Mouse (Mus musculus) ovary, adult 18-20 months (tissue): ENCODE measurements at regions not wholly inside any gene's neighbourhood (a gene's known extent, or its start where the extent isn't known, plus 50 kb on each side); places are given as distances from the start of the nearest gene placed in this dataset.

Source experiments
- DNase-seq: peaks from one replicate; pipeline ENCODE4 v3.0.0; 2022; ENCODE audit warnings: low spot score, mixed read lengths

- no peak for DNase-seq
Observed at GRCm38 (mm10) chr6:101874894-101875293, 497.2 kb upstream of the Pdzrn3 start.

DNA sequence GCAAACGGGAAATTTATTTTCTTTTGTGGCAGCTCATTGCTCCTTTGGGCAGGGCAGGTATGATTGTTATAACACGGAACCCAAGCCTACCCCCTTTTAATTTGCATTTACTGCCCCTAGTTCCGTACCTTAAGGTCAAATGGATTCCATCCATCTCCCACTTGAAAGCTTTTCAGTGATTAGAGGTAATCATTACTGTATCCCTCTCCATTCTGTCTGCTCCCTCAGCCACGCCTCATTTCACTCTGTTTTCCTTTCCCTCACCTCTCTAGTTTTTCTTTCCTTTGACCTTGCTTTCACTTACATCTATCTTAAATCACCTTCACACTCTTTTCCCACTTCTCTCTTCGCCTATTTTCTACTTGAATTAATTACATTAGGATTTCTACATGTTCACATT lies 481.2 kb upstream of the Pdzrn3 start:
- no peak for DNase-seq

DNA sequence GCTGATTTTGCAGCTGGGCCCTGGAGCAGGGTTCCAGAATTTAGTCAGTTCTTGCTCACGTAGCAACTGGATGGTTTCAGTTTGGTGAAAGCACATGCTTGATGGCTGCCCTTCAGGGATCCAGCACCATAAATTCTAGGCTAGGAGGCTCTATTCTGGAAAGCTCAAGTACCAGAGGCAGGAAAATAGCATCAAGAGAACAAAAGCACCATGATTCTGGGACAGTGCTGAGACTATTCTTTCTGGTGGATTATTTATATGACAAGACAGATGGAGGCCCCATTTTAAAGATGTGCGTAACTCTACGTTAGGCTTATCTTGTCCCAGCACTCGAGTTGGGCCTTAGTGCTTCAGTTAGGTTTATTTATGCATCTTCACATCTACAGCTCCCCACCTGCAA lies 463.0 kb upstream of the Pdzrn3 start:
- no peak for DNase-seq

GRCm38 (mm10) chr6:101837563-101837962 lies 459.9 kb upstream of the Pdzrn3 start:
- DNase-seq = peak; percentile 3

DNA sequence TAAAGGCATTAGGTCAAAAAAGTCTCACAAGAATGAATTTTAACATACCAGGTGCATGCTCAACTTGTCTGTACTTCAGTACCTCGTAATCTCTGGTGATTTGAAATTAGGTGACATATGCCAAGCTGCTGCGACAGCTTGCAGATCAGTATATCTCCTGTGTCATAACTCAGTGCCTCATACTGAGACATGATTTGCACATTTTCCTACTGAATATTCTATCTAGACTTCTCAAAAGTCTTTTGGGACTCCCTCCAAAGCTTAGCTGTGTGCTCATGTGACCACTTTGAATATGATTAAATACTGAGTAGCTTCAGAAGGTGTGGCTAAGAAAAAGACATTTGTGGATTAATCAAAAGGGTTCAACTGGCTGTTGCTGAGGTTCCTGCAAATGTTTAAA lies 416.3 kb upstream of the Pdzrn3 start:
- DNase-seq = no peak

DNA sequence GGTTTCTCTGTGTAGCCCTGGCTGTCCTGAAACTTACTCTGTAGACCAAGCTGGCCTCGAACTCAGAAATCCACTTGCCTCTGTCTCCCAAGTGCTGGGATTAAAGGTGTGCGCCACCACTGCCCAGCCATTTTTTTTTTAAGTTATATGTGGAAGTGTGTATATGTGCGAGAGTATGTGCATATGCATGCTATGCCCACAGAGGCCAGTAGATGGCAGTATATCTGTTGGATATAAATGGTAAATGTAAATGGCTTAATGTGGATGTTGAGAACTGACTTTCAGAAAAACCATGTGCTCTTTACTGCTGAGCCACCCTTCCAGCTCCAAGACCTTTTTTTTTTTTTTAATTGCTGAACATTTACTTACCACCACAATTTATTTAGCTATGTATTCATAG lies 400.2 kb upstream of the Pdzrn3 start:
- DNase-seq = no peak

DNA sequence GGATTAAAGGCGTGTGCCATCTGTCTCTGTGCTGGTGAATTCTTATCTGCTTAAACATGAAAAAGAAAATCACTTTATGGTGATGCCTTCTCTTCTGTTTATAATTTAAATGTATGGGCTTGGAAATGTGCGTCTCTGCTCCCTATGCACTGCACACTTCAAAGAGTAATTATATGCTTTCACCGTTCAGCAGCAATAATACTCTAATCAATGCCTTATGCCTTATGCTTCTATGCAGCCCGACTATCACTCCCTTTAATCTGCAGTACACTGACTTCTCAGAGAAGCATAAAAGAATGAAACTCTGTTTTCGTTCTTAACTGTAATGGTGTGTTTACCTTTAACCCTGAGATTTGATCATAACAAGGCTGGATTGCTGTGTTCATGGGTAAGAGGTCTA lies 395.5 kb upstream of the Pdzrn3 start:
- no peak for DNase-seq

DNA sequence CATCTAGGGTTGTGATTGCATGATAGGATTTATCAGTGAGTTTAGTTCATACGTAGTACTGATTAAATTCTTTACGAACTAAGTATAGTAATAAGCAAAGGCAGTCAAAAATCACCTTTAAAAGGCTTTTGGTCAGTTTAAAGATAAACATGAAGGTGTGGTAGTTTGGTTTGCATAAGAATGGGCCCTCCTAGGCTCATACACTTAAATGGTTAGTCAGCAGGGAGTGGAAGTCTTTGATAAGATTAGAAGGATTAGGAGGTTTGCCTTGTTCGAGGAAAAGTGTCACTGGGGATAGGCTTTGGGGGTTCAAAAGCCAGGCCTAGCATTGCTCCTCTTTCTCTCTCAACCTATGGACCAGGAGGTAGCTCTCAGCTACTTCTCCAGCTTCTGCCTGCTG lies 357.4 kb upstream of the Pdzrn3 start:
- no peak for DNase-seq

DNA sequence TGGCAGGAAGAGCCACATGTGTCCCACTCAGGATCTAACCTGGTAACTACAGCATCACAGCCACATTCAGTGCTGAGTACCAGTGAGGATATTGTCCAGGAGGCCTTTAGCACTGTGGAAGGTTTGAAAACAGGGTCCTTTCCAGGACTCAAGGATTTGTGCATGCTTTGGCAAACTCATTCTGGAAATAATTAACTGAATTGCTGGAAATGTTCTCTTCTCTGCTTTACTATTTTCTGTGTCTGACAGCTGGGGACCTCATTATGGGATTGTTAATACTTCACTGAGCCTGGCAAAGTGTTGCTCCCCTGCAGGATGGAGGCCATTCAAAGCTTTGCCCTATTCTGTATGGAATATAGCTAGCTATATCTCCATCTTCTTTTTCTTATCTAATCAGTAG lies 342.8 kb upstream of the Pdzrn3 start:
- no peak for DNase-seq

DNA sequence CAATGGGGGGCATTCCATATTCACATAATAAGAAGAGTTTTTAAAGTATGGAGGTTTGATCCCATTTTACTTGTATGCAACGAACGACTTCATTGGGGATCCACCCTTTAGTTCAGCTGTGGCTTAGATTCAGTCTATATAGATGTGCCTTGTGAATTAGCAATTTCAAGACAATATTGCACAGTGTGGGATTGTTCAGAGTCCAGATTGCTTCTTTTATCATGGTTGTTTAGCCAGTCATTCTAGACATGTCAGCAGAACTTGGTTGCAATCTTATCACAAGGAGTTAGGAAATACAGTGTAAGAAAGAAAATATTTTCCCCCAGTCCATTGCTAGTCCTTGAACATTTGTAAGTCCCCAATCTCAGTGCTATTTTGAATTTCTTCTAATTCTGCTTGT lies 312.0 kb upstream of the Pdzrn3 start:
- no peak for DNase-seq

DNA sequence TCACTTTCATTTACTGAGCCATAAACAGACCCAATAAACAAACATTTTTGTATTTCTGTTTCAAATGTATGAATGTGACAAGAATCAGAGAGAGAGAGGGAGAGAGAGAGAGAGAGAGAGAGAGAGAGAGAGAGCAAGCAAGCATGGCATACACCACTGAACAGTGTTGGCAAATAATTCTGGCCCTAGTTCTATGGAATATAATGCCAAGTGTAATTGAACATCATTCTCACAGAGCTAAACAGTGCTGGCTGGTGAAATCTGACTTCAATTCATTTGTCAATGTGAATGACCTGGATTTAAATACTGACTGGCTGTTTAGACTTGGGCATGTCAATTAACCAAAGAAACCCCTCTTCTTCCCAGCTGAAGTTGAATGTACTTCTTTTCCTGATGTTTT lies 308.9 kb upstream of the Pdzrn3 start:
- no peak for DNase-seq

DNA sequence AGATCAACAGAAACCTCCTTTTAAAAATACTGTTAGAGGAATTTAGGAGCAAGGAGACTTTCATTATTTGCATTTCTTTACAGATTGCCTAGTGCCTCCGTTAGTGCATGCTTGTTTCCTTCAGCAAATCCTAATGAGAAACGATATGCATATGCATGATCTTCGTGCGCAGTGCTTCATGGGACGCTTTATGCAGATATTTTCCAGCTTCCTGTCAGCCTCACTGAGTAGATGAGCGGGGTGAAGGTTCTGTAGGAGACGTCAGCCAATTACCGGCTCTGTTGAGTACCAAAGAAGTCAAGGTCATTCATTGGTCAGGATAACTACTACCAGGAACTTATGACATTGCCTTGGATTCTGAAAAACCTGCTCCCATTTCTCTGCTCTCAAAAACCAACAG lies 308.0 kb upstream of the Pdzrn3 start:
- DNase-seq = no peak

DNA sequence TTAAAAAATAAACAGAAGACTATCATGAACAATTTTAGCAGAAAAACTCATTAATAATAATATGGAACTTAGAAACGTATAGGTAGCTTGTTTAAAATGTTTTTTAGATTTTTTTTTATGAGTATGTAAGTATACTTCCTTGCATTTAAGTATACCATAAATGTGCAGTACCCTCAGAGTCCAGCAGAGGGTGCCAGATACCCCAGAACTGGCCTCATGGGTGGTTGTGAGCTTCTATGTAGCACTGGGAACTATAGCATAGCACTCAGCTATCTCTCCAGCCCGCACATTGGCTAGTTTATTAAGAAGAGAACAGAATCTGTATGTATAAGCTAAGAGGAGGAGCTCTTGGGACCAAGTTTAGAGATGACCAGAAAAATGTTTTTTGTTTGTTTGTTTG lies 306.7 kb upstream of the Pdzrn3 start:
- no peak for DNase-seq

DNA sequence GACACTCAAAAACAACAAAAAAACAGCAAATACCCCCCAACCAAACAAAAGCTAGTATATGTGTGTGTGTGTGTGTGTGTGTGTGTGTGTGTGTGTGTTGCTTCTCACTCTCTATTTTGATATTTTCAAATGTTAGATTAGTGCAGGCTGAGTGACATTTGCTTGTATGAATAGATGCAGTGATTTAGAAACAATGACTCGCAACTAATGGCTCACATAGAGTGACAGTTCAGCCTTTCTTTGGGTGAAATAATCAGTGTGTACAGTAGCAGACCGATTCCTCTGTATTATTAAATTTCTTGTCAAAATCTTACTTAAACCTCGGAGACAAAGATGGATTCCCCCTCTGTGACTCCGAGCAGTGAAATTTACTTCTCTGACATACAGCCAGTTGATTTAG lies 297.1 kb upstream of the Pdzrn3 start:
- no peak for DNase-seq

DNA sequence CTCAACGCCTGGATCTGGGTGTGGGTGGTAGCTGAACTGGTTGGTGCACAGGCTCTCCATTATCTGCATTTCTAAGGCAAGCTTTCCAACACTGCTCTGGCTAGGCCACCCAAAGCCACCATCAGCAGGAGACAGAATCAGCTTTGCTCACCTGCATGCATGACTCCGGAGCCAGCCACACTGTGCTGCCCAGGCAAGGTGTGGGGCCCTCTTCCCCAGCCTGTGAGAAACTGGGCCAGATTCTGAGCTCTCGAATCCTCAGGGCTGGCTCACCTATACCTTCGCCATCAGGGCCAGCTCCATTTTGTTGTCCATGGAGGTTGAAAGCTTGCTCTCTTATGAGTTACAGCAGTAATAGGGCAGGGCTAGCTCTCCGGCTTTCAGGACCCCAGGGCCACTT lies 293.1 kb upstream of the Pdzrn3 start:
- DNase-seq = no peak

- no peak for DNase-seq
Observed at GRCm38 (mm10) chr6:101669118-101669845, 291.6 kb upstream of the Pdzrn3 start.

- no peak for DNase-seq
Observed at GRCm38 (mm10) chr6:101654351-101654750, 276.7 kb upstream of the Pdzrn3 start.

DNA sequence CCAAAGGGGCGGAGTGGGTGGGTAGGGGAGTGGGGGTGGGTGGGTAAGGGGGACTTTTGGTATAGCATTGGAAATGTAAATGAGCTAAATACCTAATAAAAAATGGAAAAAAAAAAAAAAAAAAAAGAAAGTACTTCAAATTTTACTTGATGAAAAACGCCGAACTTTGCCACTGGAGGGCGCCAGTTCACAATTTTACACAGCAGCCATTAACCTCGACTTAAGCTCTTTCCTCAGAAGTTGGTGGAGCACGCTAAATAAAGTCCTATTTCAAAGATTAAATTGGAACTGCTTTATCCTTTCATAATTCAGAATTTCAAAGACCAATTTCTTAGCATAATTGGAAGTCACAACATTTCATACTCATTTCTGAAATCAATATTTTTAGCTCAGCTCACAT lies 272.7 kb upstream of the Pdzrn3 start:
- DNase-seq = peak; percentile 4

DNA sequence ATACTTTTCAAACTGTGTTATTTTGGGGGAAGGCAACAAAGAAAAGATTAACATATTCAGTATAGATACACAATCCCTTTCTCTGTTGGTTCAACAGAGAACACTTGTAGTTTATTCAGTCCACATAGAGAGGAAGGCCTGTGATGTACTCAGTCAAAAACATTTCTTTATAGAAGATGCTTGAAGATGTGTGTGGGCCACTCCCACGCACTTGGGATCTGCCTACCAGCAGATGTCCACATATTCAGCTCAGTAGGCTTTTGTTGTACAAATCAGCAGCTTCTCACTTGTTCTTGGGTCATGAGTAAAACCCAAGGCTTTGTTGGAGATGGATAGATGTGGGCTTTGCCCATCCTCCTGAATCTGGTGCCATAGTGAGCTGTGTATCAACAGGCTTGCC lies 239.6 kb upstream of the Pdzrn3 start:
- DNase-seq = no peak

- DNase-seq = no peak
Observed at GRCm38 (mm10) chr6:101616776-101617175, 239.1 kb upstream of the Pdzrn3 start.

GRCm38 (mm10) chr6:101609015-101609414 lies 231.3 kb upstream of the Pdzrn3 start:
- no peak for DNase-seq

GRCm38 (mm10) chr6:101603083-101603482 lies 225.4 kb upstream of the Pdzrn3 start:
- DNase-seq = no peak

DNA sequence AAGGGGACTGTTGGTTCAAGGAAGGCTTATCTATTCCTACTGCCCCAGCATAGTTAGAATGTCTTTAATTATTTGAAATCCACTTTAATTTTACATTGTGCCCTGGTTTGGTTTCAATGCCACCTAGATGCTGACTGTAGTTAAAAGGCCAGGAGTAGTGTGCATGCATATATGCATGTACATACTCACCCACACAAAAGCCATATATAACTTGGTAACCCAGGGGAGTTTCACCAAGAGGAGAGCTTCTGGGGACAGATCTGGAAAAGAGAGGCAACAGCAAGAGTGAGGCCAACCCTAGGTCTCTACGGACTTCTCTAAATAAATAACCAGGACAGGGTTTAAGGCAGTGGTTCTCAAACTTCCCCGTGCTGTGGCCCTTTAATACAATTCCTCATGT lies 219.3 kb upstream of the Pdzrn3 start:
- DNase-seq = no peak

DNA sequence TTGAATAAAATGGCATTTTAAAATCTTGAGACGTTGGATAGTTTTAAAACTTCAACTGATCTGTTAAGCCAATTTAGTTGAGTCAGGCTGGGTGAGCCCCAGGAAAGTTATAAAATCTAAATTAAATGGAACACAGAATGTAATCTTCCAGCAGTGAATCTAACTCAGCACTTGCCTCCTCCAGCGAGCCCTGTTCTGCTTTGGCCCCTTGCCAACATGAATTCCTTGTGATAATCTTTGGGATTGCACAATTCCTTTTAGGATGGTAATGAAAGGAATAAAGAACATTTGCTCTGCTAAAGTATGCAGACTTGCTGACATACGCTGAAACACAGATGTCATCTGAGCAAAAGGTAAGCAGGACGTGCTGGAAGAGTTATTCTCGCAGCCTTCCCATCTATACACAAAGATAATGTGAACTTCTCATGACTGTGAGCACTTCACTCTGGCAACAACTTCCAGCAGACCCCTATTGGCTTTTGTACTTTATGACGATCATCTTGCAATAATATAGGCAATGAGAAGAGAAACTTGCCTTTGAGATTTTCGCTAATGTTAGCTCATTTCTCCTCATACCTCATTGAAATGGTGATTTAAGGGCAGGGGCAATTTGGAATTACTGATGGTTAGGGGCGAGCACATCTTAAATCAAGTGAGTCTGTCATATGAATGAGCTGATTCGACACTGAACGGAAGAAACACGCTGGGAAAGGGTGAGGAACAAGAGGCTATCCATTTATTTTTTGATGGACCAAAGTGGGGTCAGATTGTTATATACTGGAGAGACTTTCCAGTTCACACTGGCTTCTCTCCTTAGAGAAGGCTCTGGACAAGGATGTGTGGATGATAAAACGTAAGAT lies 216.3 kb upstream of the Pdzrn3 start:
- DNase-seq = peak; percentile 22
